Mouse (Mus musculus): ENCODE results near the gene Tspan14.

Gene Tspan14

DNA sequence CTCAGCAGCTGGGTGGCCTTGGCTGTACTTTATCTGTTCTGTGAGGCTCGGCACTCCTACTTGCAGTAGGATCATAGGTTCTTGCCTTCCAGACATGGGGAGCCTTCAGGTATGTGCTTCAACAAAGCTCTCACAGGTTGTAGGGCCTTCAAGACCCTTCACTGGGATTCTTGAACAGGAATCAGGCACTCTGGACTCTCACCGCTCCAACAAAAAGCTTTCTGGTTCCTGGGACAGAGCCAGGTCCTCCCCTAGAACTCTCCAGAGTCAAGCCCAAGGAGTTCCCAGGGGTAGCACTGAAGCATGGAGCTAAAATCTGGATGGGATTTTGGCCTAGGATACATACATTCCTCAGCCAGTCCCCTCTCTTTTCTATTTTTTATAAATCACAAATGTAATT, 77.4 kb downstream of the Tspan14 start:
- intact Hi-C loops (cut with DNase I), result no loop called here

GRCm38 (mm10) chr14:40886428-40887202, 80.0 kb downstream of the Tspan14 start:
- intact Hi-C loops (cut with DNase I), result no loop called here

GRCm38 (mm10) chr14:40885752-40886151, 80.9 kb downstream of the Tspan14 start:
- intact Hi-C loops (cut with DNase I), result no loop called here

GRCm38 (mm10) chr14:40885225-40885624, 81.4 kb downstream of the Tspan14 start:
- intact Hi-C loops (cut with DNase I), result no loop called here

DNA sequence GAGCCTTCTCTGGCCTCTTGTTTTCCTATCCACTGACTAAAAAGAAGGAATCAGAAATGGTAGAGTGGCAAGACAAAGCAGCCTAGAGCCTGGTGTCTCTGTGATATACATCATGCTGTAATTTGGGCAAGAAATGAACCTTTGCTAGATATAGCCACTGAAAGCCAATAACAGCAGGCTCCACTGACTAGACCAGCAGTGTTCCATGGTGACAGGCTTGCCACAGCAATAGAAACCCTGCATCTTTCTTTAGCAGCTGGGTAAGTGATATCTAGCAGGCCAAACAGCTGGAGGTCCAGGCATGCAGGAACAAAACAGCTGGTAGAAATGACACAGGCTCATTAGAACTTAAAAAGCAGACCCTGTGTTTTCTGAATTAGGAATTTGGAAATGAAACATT, 92.0 kb downstream of the Tspan14 start:
- intact Hi-C loops (cut with DNase I), result no loop called here

GRCm38 (mm10) chr14:40873961-40874360, 92.6 kb downstream of the Tspan14 start:
- intact Hi-C loops (cut with DNase I), result no loop called here

- intact Hi-C loops (cut with DNase I), result no loop called here
Measured at GRCm38 (mm10) chr14:40870598-40870997, 96.0 kb downstream of the Tspan14 start.

DNA sequence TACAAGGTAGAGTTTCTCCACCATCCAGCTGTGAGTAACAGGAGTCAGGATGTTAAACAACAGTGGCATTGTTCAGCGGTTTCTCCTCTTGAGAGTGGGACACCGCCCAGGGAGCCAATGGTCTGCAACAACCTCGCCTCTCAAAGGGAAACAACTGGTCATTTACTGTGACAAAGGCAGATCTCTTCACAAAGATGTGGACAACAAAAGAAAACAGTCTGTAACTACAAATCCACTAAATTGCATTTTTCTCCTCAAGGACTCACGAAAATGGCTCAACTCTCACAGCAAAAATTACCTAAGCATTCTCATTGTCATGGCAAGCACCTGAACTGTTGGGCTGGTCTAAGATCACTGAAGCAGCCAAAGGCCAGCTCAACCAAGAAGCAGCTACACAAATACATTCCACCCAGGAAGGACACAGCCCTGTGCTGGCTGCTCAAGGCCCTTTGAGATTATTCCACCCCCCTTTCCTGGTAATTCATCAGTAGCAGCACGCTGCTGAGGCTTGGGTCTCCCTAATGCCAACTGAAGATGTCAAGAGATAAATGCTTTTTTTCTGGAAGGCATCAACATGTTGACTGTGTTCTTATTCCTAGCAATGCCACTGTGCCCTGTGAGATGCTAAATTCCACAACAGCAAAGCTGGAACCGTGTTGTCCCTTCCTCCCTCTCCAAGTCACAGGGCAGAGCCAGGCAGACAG, 101.6 kb downstream of the Tspan14 start:
- intact Hi-C loops (cut with DNase I), result no loop called here

DNA sequence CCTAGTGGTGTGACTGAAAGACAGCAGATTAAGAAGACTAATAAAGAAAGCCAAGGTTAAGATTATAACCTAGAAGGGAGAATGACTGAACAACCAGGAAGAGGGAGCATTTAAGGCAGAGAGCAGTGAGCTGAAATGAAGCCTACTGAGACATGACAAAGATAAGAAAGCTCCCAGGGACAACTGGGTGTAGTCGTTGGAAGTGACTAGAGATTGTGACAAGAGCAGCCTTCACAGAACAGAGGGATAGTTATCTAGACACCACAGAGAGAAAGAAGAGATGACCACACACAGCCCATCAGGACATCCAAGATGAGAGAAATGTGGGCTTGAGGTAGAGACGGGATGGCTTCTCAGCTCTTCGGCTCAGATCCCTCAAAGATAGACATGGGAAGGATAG, 102.9 kb downstream of the Tspan14 start:
- intact Hi-C loops (cut with DNase I), result no loop called here

DNA sequence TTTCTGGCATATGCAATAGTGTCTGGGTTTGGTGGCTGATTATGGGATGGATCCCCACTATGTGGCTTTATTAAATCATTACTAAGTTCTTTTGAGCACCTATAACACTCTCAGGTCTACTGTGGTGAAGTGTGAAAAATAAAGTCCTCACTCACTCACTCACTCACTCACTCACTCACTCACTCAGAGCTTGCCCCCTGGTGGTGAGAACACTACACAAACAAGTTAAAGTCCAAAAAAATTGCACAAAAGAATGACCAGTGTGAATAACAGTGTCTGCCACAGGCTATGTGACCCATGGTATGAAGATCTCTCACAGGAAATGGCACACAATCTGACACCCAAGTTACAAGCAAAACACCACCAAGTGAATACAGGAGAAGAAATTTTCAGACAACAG, 103.6 kb downstream of the Tspan14 start:
- intact Hi-C loops (cut with DNase I), result no loop called here

All from adrenal gland (tissue).